Mouse (Mus musculus) layer of hippocampus, adult 18-20 months (tissue): ENCODE measurements around the gene Bcl7b. TPM values are rescaled to one million over a fixed set of nuclear protein-coding genes. Genes with fewer than 3 reads are reported as not detected.

Source experiments
- DNase-seq, 2 experiments: peaks; one replicate each; pipeline ENCODE4 v3.0.0; 2022; ENCODE audit warnings: low spot score in 2 of 2
- total RNA-seq, 2 experiments: library from RNA; stranded (reverse); gene quantifications; 2 replicates each; pipeline ENCODE4 v1.2.3; 2021

Gene Bcl7b
- total RNA-seq, 2 experiments from 2014 or later: 57.2 to 58.2 TPM

DNA sequence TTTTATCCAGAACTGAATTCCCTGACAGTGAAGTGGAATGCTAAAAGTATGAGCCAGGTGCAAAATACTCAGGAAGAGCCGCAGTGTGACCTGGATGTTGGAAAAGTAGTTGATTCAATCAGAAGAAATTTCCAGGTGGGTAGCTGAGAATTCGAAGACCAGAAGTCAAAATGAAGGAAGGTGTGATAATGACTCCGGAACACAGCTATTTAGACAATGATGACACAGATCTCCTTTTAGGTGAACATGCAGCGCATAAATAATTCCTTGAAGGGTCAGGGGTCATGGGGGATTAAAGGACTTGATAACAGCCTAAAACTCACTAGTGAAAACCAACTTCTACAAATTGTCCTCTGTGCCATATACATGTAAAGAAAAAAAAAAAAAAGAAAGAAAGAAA lies 614 bp upstream of the Bcl7b start:
- DNase-seq: no peak

DNA sequence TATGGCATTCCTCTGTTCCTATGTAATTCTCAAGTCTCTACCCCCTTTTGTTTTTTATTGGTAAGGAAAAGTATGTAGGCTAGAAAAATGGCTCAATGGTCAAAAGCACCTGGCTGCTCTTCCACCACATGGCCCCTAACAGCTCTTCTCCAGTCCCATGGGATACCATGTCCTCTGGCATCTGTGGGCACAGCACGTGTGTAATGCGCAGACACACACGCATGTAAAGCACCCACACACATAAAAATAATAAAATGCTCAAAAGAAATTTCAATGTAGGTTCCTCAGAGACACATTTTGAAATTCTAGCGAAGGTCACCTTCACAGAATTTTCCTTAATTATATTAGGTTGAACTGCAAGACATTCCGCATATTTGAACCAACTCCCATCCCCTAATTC lies 1.4 kb downstream of the Bcl7b start:
- DNase-seq: no peak

DNA sequence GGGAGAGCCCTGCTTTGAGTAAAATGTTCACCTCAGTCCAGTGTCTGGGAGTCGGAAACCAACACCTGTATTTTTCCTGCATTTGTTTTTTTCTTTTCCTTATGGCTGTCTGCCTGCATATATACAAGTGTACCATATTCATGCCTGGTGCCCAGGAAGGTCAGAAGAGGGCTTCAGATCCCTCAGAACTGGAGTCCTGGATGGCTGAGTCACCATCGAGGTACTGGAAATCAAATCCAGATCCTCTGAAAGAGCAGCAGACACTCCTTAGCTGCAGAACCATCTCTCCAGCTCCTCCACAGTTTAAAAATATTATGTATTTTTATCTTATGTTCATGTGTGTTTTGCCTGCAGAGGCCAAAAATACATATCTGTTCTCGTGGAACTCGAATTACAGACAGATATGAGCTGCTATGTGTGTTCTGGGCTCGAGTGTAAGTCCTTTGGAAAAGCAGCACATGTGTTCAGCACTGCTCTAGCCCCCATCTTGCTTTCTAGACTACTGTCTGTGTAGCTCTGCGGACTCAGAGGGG lies 3.7 kb downstream of the Bcl7b start:
- DNase-seq: no peak

DNA sequence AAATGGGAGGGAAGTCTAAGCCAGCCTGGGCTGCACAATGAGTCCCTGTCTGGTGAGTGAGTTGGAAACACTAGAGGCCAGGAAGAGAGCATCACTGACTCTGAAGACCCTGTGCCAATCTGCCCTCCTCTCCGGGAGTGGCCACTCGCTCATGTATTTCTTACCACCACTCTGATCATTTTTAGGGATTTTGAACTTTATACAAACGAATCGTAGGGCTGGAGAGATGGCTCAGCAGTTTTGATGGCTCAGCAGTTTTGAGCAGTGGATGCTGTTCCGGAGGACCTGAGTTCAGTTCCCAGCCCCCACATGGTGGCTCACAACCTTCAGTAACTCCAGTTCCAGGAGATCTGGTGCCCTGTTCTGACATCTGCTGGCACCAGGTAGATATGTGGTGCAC lies 4.9 kb downstream of the Bcl7b start:
- DNase-seq: no peak

DNA sequence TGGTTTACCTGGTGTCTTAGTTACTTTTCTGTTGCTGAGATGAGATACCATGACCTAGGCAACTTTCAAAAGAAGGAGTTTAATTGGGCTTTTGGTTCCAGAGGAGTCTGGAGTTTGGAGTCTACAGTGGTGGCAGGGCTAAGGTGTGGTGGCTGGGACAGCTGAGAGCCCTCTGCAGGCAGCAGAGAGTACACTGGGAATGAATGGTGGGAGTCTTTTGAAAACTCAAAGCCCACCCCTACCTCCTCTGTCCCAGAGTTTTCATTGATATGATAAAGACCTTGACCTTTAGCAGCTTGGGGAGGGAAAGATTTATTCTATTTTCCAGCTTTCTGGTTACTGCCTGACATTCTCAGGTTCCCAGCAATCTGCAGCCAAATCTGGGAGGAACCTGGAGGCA lies 7.0 kb downstream of the Bcl7b start:
- DNase-seq: no peak

DNA sequence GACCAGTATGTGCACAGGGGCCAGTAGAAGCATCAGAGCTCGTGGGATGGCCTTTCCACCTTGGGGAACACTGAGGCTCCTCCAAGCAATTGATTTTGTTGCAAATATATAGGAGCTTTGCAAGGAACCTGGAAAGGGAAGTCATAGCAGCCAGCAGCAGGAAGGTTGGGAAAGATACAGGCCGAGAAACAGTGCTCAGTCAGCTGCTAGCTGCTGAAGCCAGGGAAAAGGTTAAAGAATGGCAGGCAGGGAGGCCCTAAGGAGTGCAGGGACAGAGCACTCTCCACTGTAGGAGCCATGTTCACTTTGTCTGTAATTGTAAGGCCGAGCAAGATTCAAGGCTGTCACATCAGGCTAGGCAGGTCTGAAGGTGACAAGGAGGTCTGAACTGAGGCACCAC lies 10.4 kb downstream of the Bcl7b start:
- no peak for DNase-seq

DNA sequence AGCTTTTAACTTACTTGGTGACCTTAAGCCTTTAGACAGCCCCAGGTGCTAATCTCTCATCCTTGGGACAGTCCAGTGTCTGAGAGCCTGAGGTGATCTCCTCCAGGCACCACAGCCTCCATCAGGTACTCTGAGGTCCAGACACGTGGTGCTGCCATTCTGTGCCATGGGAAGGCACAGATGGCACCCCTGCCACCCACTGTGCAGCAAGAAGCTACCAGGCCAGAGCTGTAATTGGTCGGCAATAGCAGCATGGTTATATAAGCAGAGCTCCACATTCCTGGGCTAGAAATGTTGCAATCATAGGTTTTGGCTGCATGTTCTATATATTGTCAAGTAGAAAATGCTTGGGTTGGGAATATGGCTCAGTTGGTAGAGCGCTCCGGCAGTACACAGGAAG lies 10.9 kb downstream of the Bcl7b start:
- peak; percentile 59 to 87 for DNase-seq

DNA sequence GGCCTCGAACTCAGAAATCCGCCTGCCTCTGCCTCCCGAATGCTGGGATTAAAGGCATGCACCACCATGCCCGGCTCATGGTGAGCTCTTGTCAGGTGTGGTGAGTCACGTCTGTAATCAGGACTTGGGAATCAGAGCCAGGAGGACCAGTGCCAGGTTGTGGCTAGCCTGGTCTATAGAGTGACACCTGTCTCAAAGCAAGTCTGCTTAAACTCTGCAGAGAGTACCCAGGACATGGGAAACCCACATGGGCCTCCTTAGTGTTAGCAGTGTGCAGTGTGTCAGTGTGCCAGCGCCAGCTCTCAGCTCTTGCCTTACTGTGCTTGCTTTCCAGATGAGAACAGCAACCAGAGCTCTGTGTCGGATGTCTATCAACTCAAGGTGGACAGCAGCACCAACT lies 11.5 kb downstream of the Bcl7b start:
- DNase-seq: no peak

DNA sequence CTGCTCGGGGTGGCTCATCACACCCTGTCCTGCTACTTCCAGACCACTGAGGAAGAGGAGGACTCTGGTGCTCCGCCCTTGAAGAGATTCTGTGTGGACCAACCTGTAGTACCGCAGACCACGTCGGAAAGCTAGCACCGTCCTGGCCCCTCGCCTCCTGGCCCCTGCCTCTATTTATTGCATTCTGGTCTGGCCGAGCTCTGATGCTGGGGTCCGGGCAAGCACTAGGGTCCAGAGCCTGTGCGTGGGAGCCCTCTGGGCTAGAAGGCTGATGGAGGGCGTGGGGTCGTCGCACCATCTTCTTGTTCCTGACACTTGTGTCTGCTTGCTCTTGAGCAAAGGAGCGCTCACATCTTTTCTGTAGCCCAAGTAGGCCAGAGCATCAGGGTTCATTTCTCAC lies 12.7 kb downstream of the Bcl7b start:
- DNase-seq: no peak

DNA sequence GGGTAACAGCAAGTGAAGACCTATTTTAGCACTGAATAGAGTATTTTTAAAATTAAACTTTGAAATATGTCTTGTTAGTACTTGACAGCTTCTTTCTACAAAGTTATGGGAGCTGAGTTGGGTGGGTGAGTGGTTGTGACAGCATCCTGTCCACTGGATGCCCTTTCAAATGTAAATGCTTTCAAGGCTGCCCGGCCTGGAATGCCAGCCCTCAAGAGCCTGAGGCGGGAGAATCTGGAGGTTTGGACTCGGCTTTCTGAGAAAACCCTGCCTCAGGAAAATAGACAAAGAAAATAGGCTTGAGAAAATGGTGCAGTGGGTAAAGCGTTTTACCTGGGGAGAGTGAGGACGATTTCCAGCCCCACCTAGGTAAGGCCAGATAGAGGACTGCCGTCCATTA lies 13.7 kb downstream of the Bcl7b start:
- no peak for DNase-seq

DNA sequence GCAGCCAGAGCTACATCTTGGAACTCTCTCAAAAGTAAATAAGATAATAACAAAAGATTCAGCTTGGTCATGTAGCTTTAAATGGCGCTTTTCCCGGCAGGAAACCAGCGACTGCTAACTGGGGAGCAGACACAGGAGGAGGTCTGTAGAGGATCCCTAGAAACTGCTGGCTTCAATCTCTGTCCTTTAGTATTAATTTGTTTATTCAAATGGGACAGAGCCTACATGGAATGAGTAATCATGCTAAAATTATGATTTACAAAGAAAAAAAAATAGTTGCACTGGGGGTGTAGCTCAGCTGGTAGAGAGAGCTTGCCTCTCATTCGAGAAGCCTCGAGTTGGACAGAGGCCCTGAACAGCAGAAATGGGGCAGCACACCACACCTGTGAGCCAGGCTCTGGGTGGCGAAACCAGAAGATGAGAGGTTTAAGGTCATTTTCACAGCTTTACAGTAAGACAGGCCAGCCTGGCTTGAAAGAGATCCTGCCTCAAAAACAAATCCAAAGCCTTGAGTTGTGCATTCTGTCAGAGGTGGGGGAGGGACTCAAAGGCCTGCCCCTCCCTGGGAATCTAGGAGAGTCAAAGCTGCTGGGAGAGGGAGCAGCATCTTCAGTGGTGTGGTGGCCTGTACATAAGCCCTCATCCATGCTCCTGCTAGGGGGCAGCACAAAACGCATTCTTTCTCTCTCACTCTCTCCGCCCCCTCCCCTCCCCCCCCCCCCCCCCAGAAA lies 15.2 kb downstream of the Bcl7b start:
- peak; percentile 47 to 73 for DNase-seq

DNA sequence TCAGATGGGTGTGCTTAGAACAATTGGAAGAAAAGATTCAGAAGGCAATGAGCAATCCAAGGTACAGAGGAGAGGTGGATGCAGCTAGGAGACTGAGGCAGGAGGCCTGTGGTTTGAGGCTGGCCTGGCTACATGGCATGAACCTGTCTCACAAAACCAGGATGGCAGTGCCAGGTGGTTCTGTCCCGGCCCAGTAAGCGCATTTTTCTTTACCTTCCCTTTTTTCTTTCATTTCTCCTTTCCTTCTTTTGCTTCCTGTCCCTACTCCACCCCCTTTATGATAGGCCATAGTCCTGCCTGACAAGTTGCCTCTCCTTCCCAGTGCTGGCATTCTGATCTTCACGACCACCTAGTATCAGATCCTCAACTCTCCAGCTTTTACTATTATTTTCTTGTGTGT lies 16.9 kb downstream of the Bcl7b start:
- no peak for DNase-seq

DNA sequence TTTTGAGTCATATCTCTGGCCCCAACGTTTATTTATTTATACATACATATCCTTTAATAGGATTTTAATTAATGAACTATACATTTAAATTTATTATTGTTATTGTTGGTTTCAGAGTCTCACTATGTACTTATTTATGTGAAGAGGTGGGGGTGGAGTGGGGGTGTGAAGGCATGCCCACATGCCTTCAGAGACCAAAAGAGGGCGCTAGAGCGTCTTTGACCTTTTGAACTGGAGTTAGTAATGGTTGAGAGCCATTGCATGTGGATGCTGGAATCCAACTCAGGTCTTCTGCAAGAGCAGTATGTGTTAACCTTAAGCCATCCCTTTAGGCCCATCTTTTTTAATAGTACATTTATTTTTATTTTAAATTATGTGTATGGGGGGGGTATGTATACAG lies 17.5 kb downstream of the Bcl7b start:
- DNase-seq: no peak

DNA sequence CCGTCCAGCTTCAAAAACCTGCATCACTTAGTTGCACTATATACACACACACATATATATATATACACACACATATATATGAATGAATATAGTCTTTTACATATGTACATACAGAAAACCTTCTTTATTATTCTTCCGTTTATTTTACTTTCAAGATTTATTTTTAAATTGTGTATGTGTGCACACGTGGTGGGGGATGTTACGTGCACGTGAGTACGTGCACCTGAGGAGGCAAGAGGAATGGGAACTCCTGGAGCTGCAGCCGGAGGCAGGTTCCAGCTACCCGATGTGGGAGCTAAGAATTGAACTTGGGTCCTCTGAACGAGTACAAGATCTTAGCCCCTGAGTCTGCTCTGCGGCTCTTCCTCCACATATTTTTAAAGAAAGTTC lies 18.1 kb downstream of the Bcl7b start:
- no peak for DNase-seq

DNA sequence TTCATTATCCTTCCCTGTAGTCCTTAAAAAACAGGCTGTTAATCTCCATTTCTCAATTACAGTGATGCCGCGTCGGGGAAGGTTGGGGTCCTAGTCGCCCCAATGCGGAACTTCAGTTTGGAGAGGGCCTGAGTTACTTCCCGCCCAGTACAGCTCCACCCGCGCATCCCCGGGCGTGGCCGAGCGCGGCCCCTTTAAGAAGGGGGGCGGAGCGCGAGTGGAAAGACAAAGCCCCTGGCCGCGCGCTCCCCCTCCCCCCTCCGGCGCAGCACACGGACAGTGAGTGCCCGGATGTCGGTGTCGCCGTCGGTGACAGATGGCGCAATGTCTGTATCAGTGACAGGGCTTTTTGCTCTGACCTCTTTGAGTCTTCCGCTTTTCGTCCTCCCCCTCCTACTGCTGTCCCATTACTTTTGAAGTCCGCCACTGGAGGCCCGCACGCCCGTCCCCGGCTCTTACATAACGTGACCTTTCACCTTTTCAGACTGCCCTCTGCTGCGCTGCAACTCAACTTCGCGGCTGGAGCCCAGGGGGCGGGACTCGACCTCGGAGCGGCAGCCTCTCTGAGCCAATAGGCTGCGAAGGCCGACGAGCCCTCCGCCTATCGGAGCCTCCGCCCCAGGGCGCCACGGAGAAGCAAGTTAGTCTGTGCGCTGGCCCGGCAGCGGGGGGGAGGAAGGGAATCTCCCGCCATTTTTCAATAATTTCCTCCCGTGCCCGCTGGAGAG lies 18.7 kb downstream of the Bcl7b start, which contains the start of gene Baz1b:
Gene Baz1b, plus strand, starts transcription at position 644 of the 728 bp plus-strand sequence.
- DNase-seq: peak; percentile 98

DNA sequence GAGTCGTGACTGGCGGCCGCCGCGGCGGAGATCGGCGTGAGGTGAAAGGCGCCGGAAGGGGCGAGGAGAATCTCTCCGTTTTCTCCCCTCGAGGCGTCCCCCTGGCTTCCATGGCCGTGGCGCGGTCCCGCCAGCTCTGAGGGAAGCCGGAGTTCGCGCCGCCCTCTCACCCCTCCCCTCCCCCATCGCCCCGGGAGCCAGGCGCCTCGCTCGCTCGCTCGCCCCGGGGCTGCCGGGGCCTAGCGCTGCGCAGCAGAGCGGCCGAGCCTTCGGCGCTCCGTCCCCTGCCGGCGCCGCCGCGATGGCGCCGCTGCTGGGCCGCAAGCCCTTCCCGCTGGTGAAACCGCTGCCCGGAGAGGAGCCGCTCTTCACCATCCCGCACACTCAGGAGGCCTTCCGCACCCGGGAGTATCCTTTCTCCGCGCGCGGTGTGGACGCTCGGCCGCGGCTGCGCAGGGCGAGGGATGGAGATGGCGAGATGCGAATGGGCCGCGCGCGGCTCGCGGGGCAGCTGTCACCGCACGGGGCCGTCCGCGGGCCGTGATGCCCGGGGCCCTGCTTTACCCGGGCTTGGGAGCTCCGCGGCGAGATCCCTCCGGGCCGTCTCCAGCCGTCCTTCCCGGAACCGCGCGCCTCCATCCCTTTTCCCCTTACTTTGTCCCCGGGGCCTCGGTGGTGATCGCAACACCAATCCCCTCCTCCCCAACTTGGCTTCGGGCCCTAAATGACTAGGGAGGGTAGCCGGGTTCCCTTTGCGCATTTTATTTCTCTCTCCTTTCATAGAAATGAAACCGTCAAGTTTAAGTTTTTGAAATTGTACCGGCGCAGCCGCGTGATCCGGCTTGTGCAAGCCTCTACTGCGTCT lies 19.5 kb downstream of the Bcl7b start:
- peak in 1 of 2 experiments; percentile 40 for DNase-seq

DNA sequence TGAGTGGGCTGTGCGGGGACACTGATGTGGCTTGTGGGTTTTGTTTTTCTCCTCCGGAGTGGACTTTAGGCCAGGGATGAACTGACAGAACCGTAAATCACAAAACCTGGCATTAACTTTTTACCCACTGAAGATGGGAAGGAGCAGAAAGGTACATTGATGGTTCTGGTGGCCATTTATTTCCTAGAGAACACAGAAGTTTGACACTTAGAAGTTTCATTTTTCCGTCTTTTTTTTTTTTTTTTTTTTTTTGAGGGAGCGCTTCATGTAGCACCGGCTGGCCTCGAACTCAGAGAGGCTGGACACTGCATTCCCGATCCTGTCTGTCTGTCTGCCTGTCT lies 20.1 kb downstream of the Bcl7b start:
- no peak for DNase-seq

DNA sequence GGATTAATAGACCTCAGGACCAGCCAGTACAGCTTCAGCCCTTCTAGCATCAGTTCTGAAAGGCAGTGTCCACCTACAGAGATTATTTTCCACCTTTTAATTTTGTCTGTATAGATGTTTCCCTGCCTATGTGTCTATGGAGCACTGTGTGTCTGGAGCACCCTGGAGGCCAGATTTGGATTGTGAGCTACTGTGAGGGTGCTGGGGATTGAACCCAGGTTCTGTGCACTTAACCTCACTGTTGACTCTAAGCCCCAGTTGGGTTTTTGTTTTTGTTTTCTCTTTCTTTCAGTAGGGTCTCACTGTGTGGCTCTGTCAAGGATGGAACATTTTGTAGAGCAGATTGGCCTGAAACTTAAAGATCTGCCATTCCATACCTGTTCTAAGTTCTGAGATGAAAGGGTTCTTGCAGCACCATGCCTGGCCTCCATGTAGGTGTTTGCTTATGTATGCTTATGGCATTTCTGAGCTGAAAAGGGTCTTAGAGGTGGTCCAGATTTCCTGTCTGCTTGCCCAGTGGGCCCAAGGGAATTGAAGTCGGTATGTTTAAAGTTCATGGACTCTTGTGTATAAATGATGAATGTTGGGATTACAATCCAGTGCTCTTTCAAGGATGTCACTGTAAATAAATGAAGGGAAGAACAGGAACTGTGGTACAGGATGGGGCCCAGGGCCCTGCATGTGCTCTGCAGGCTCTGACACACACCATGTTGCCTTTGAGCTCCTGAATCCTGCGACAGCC lies 21.4 kb downstream of the Bcl7b start:
- DNase-seq: no peak

DNA sequence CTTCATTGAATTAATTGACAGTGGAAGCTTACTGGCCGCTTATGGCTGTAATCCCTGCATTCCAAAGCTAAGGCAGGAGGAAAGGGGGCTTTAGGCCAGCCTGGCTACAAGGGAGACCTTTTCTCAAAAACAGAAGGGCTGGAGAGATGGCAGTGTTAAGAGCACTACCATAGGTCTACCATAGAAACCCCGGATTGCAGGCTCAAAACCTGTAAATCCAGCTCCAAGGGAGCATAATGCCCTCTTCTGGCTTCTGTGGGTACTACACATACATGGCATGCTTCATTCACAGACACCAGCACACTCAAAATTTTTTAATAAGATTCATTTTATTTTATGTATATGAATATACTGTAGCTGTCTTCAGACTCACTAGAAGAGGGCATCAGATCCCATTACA lies 23.5 kb downstream of the Bcl7b start:
- peak; percentile 37 to 84 for DNase-seq

DNA sequence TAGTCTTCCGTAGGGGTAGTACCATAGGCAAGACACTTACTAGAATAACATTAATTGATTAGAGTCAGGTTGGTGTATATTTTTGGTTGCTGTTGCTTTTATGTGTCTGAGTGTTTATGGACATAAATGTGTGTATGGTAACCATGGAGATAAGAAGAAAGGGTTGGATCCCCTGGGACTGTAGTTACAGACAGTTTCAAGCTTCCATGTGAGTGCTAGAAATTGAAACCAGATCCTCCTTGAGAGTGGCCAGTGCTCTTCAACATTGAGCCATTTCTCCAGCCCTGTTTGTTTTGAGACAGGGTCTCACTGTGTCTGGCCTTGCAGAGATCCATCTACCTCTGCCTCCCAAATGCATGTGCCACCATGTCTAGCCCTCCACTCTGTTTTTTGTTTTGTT lies 24.3 kb downstream of the Bcl7b start:
- no peak for DNase-seq

DNA sequence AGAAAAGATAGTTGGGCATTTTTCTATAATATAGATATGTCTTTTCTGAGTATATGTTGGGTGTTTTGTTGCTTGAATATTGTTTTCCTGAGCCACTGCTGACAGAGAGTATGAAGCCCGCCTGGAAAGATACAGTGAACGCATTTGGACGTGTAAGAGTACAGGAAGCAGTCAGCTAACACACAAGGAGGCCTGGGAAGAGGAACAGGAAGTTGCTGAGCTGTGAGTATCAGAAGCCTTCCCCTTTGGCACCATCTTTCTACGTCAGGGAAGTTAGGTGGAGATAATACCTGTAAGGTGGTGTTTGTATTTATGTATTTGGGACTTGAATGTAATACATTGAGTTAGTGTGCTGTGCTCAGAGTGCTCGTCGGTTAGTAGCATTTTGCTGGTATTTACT lies 28.3 kb downstream of the Bcl7b start:
- DNase-seq: no peak
